Mouse (Mus musculus) MEL (cell line): ENCODE measurements around the gene Phf21a. TPM values are rescaled to one million over a fixed set of nuclear protein-coding genes. Genes with fewer than 3 reads are reported as not detected.

ENCODE experiments used
- DNase-seq: peaks from one replicate; pipeline ENCODE4 v3.0.0; 2011; ENCODE audit warnings: low read depth, low spot score
- H3K27ac ChIP-seq: 2 replicates; pipeline ENCODE4 v1.5.1; 2012; ENCODE audit warnings: low read depth, mild to moderate bottlenecking, control low read depth, low read length, moderate library complexity; ENCODE audit not compliant: control insufficient read depth
- H3K27me3 ChIP-seq, 2 experiments: fragments of 150-350 bp in 1 of 2; sonication (generic) in 1 of 2; 2 replicates each; pipeline ENCODE4 v1.6.1; 2012; ENCODE audit warnings: low read length in 2 of 2, mild to moderate bottlenecking in 2 of 2, improper control_type of control experiment in 1 of 2, moderate library complexity in 1 of 2; ENCODE audit not compliant: insufficient read depth in 2 of 2, control insufficient read depth in 1 of 2
- H3K36me3 ChIP-seq, 2 experiments: 2 replicates each; pipeline ENCODE4 v1.6.1; 2012 to 2014; ENCODE audit warnings: low read length in 2 of 2, improper control_type of control experiment in 1 of 2, inconsistent platforms in 1 of 2, mild to moderate bottlenecking in 1 of 2; ENCODE audit not compliant: insufficient read depth in 2 of 2, control insufficient read depth in 1 of 2
- H3K4me1 ChIP-seq, 2 experiments: fragments of 150-350 bp in 1 of 2; sonication (generic) in 1 of 2; 2 replicates each; pipeline ENCODE4 v1.6.1; 2012; ENCODE audit warnings: low read length in 2 of 2, improper control_type of control experiment in 1 of 2, mild to moderate bottlenecking in 1 of 2; ENCODE audit not compliant: insufficient read depth in 2 of 2, control insufficient read depth in 1 of 2
- H3K4me3 ChIP-seq, 2 experiments: fragments of 150-350 bp in 1 of 2; sonication (generic) in 1 of 2; 2 replicates each; pipeline ENCODE4 v1.5.1; 2012; ENCODE audit warnings: low read depth in 2 of 2, low read length in 2 of 2, mild to moderate bottlenecking in 2 of 2, moderate library complexity in 2 of 2, control low read depth in 1 of 2, improper control_type of control experiment in 1 of 2; ENCODE audit not compliant: control insufficient read depth in 1 of 2, insufficient read depth in 1 of 2
- H3K79me2 ChIP-seq: 2 replicates; pipeline ENCODE4 v1.6.1; 2012; ENCODE audit warnings: mild to moderate bottlenecking, low read length, moderate library complexity; ENCODE audit not compliant: control insufficient read depth, poor library complexity, insufficient read depth
- H3K9ac ChIP-seq: 2 replicates; pipeline ENCODE4 v1.6.1; 2012; ENCODE audit warnings: low read depth, mild to moderate bottlenecking, control low read depth, low read length, moderate library complexity; ENCODE audit not compliant: control insufficient read depth, poor library complexity, severe bottlenecking
- H3K9me3 ChIP-seq: fragments of 150-350 bp; sonication (generic); replicated peaks from 2 replicates; pipeline ENCODE4 v1.6.1; 2012; ENCODE audit warnings: mild to moderate bottlenecking, low read length, improper control_type of control experiment, moderate library complexity; ENCODE audit not compliant: insufficient read depth
- BHLHE40 ChIP-seq: IDR thresholded peaks from 2 replicates; pipeline ENCODE4 v1.6.1; 2012; ENCODE audit warnings: low read depth, mild to moderate bottlenecking, inconsistent platforms, low read length, improper control_type of control experiment, borderline replicate concordance
- CHD2 ChIP-seq: IDR thresholded peaks from 2 replicates; pipeline ENCODE4 v1.6.1; 2011; ENCODE audit warnings: low read length, improper control_type of control experiment
- CTCF ChIP-seq, 3 experiments: IDR thresholded peaks in 2 of 3; conservative IDR thresholded peaks in 1 of 3; 2 replicates each; pipeline ENCODE4 v1.5.1; 2011 to 2012; ENCODE audit warnings: low read length in 3 of 3, low read depth in 2 of 3, mild to moderate bottlenecking in 2 of 3, improper control_type of control experiment in 1 of 3, inconsistent platforms in 1 of 3, mixed read lengths in 1 of 3, moderate library complexity in 1 of 3; ENCODE audit not compliant: control insufficient read depth in 1 of 3, insufficient read depth in 1 of 3, poor library complexity in 1 of 3, severe bottlenecking in 1 of 3
- ELF1 ChIP-seq: IDR thresholded peaks from 2 replicates; pipeline ENCODE4 v1.6.1; 2014; ENCODE audit warnings: low read depth, mild to moderate bottlenecking, inconsistent platforms, low read length, improper control_type of control experiment, moderate library complexity
- EP300 ChIP-seq, 2 experiments: IDR thresholded peaks; 2 replicates each; pipeline ENCODE4 v1.6.1; 2011; ENCODE audit warnings: improper control_type of control experiment in 2 of 2, low read length in 2 of 2, low read depth in 1 of 2, mild to moderate bottlenecking in 1 of 2
- ETS1 ChIP-seq: IDR thresholded peaks from 2 replicates; pipeline ENCODE4 v1.6.1; 2012; ENCODE audit warnings: low read depth, mild to moderate bottlenecking, inconsistent platforms, low read length, improper control_type of control experiment, moderate library complexity
- GABPA ChIP-seq: IDR thresholded peaks from 2 replicates; pipeline ENCODE4 v1.6.1; 2012; ENCODE audit warnings: low read depth, mild to moderate bottlenecking, inconsistent platforms, low read length, improper control_type of control experiment, moderate library complexity
- GATA1 ChIP-seq: IDR thresholded peaks from 2 replicates; pipeline ENCODE4 v1.6.1; 2011; ENCODE audit warnings: low read depth, low read length, improper control_type of control experiment
- HCFC1 ChIP-seq: IDR thresholded peaks from 2 replicates; pipeline ENCODE4 v1.6.1; 2012; ENCODE audit warnings: low read depth, mild to moderate bottlenecking, inconsistent platforms, low read length, improper control_type of control experiment, moderate library complexity
- JUND ChIP-seq: IDR thresholded peaks from 2 replicates; pipeline ENCODE4 v1.6.1; 2011; ENCODE audit warnings: low read depth, mild to moderate bottlenecking, improper control_type of control experiment, low read length
- KAT2A ChIP-seq: conservative IDR thresholded peaks from 2 replicates; pipeline ENCODE4 v1.6.1; 2012; ENCODE audit warnings: low read depth, low read length, improper control_type of control experiment, inconsistent platforms
- MAFK ChIP-seq: IDR thresholded peaks from 2 replicates; pipeline ENCODE4 v1.6.1; 2011; ENCODE audit warnings: low read depth, mild to moderate bottlenecking, low read length, improper control_type of control experiment, borderline replicate concordance
- MAX ChIP-seq: IDR thresholded peaks from 2 replicates; pipeline ENCODE4 v1.6.1; 2011; ENCODE audit warnings: low read length, improper control_type of control experiment
- MXI1 ChIP-seq: IDR thresholded peaks from 2 replicates; pipeline ENCODE4 v1.6.1; 2011; ENCODE audit warnings: mild to moderate bottlenecking, low read depth, low read length, improper control_type of control experiment
- MYB ChIP-seq: IDR thresholded peaks from 2 replicates; pipeline ENCODE4 v1.6.1; 2011; ENCODE audit warnings: mild to moderate bottlenecking, low read depth, low read length, improper control_type of control experiment
- MYC ChIP-seq: IDR thresholded peaks from 2 replicates; pipeline ENCODE4 v1.6.1; 2011; ENCODE audit warnings: low read depth, mild to moderate bottlenecking, low read length, improper control_type of control experiment, moderate library complexity
- NRF1 ChIP-seq: IDR thresholded peaks from 2 replicates; pipeline ENCODE4 v1.6.1; 2014; ENCODE audit warnings: low read depth, mild to moderate bottlenecking, inconsistent platforms, low read length, improper control_type of control experiment, moderate library complexity; ENCODE audit not compliant: poor library complexity, insufficient read depth, severe bottlenecking
- POLR2A ChIP-seq, 2 experiments: IDR thresholded peaks; 2 replicates each; pipeline ENCODE4 v1.6.1; 2011 to 2012; ENCODE audit warnings: low read length in 2 of 2, mild to moderate bottlenecking in 2 of 2, control low read depth in 1 of 2, improper control_type of control experiment in 1 of 2, low read depth in 1 of 2, moderate library complexity in 1 of 2; ENCODE audit not compliant: control insufficient read depth in 1 of 2, insufficient read depth in 1 of 2, poor library complexity in 1 of 2
- POLR2AphosphoS5 ChIP-seq: IDR thresholded peaks from 2 replicates; pipeline ENCODE4 v1.6.1; 2012; ENCODE audit warnings: low read depth, borderline replicate concordance, mild to moderate bottlenecking, inconsistent platforms, low read length, moderate library complexity, mixed read lengths
- RAD21 ChIP-seq: IDR thresholded peaks from 2 replicates; pipeline ENCODE4 v1.6.1; 2011; ENCODE audit warnings: mild to moderate bottlenecking, low read depth, low read length, improper control_type of control experiment
- RCOR1 ChIP-seq: IDR thresholded peaks from 2 replicates; pipeline ENCODE4 v1.6.1; 2012; ENCODE audit warnings: low read depth, mild to moderate bottlenecking, inconsistent platforms, low read length, improper control_type of control experiment
- SIN3A ChIP-seq: IDR thresholded peaks from 2 replicates; pipeline ENCODE4 v1.6.1; 2012; ENCODE audit warnings: low read length, improper control_type of control experiment, inconsistent platforms
- SMC3 ChIP-seq: IDR thresholded peaks from 2 replicates; pipeline ENCODE4 v1.6.1; 2011; ENCODE audit warnings: low read depth, low read length, improper control_type of control experiment
- TCF12 ChIP-seq: IDR thresholded peaks from 2 replicates; pipeline ENCODE4 v1.6.1; 2014; ENCODE audit warnings: low read depth, mild to moderate bottlenecking, inconsistent platforms, low read length, improper control_type of control experiment, moderate library complexity
- USF1 ChIP-seq: IDR thresholded peaks from 2 replicates; pipeline ENCODE4 v1.6.1; 2014; ENCODE audit warnings: low read depth, mild to moderate bottlenecking, inconsistent platforms, low read length, improper control_type of control experiment, moderate library complexity
- USF2 ChIP-seq, 2 experiments: IDR thresholded peaks; 2 replicates each; pipeline ENCODE4 v1.6.1; 2011 to 2012; ENCODE audit warnings: improper control_type of control experiment in 2 of 2, low read length in 2 of 2, borderline replicate concordance in 1 of 2, inconsistent platforms in 1 of 2, low read depth in 1 of 2, mild to moderate bottlenecking in 1 of 2; ENCODE audit not compliant: insufficient read depth in 1 of 2
- ZMIZ1 ChIP-seq: IDR thresholded peaks from 2 replicates; pipeline ENCODE4 v1.6.1; 2012; ENCODE audit warnings: low read depth, mild to moderate bottlenecking, inconsistent platforms, low read length, improper control_type of control experiment, moderate library complexity
- polyA plus RNA-seq, 2 experiments: library from polyadenylated mRNA; stranded (reverse) in 1 of 2; unstranded in 1 of 2; fragments of >175 nt in 1 of 2; fragments of >200 nt in 1 of 2; gene quantifications; 2 replicates each; pipeline versions ENCODE4 v1.2.1 to v1.2.4; 2012; ENCODE audit warnings: low replicate concordance in 2 of 2, low read depth in 1 of 2; ENCODE audit not compliant: insufficient read length in 2 of 2, insufficient read depth in 1 of 2, missing spikeins in 1 of 2
- total RNA-seq: library from RNA; depleted of rRNA; stranded (reverse); fragments of 300-350 nt; gene quantifications from 2 replicates; pipeline ENCODE4 v1.2.3, GENCODE M21; 2012

The Phf21a gene
- total and polyA plus RNA-seq, 3 experiments: 4.7 to 245 (median 15.6) TPM

DNA sequence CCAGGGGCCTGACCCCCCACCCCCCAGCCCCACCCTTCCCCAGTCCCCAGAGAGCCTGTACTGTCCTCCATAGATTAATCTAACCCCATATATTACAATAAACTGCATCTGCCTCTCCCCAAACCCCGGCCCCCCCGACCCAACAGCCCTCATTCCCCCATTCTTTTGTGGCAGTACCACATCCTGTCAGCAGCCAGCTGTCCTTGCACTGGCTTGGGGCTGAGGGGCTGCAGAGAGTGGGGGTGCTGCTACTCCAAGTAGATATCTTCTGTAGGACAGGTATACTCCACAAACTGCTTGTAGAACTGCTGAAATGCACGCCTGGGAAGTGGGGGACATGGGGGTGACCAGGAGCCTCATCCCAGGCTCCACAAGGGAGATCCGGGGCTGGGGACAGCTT, 291.2 kb downstream of the Phf21a start:
- no peak overlapping the region for H3K4me3 ChIP-seq
- H3K27ac ChIP-seq: no peak overlapping the region
- H3K79me2 ChIP-seq: no peaks in the 10 kb centered on the region
- DNase-seq: no peak
- no peak for TF ChIP-seq GABPA
- TF ChIP-seq TCF12: no peak
- no peak for TF ChIP-seq GATA1
- no peak for TF ChIP-seq JUND
- TF ChIP-seq CHD2: no peak
- no peak for TF ChIP-seq MYC
- no peak for TF ChIP-seq SMC3
- TF ChIP-seq POLR2AphosphoS5: no peak
- TF ChIP-seq MAX: no peak
- no peak for TF ChIP-seq EP300 (IDR thresholded peaks at IDR 0.05; ENCODE audit: low read depth in 1 of 2, low read length in 2 of 2)
- TF ChIP-seq MXI1: no peak
- no peak for TF ChIP-seq KAT2A
- no peak for TF ChIP-seq USF1
- TF ChIP-seq BHLHE40: no peak
- TF ChIP-seq POLR2A (IDR thresholded peaks at IDR 0.05; ENCODE audit: control insufficient read depth in 1 of 2, insufficient read depth in 1 of 2, low read depth in 1 of 2, low read length in 2 of 2, poor library complexity in 1 of 2): no peak
- no peak for TF ChIP-seq MAFK
- TF ChIP-seq NRF1: no peak
- no peak for TF ChIP-seq USF2 (IDR thresholded peaks at IDR 0.05; ENCODE audit: borderline replicate concordance in 1 of 2, insufficient read depth in 1 of 2, low read depth in 1 of 2, low read length in 2 of 2)
- H3K4me1 ChIP-seq: peaks cover 0 to 7% of the 10 kb centered on the region in 2 experiments; a peak in 2 of 4 replicates
- H3K9ac ChIP-seq: no peak overlapping the region
- no peaks in the 10 kb centered on the region for H3K9me3 ChIP-seq
- no peaks in the 10 kb centered on the region for H3K27me3 ChIP-seq
- no peaks in the 10 kb centered on the region; a peak in 1 of 4 replicates for H3K36me3 ChIP-seq

DNA sequence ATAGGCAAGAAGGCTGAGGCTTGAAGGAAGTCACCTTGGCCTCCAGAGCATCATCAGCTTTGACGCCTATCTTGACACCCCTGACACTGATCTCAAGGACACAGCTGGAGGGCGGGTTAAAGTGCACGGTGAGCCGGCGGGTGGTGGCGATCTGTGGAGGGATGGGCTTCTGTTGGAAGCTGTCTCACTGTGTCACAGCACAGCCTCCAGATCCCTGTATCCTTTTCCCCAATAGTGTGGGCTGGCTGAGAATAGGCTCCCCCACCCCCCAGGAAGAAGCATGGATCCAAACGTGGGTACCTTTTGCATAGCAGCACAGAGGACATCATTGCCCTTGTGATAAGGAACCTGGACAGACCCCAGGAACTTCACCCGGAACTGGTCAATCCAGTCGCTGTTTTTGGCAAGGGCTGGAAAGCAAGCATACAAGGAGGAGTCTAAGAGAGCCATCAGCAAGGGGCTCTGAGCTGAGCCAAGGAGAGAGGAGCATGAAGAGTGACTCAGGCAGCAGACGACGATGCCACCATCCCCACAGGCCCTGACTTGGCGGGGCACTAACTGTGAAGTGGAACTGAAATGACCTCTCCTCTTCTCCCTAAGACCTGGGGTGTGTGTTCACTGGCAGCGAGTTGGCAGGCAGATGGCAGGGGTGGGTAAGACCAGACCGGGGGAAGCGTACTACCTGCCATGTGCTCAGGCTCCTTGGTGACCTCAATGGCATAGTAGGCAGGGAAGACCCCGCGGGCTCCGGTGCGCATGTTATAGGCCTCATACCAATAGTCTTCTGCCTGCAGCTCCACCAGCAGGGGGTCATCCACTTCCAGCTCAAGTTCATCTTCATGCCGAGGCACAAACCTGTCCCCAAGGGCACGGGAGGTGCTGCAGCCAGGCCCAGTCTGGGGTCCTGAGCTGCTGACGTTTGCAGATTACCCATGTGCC, 292.5 kb downstream of the Phf21a start:
- peaks cover 0 to 9% of the 10 kb centered on the region in 2 experiments; a peak in 3 of 4 replicates for H3K36me3 ChIP-seq

More for the DNA sequence above, 292.5 kb downstream of the Phf21a start:
- Histone ChIP-seq H3K4me3 (no peak overlapping the region), H3K27ac (no peak overlapping the region), H3K27me3 (no peaks in the 10 kb centered on the region), H3K79me2 (no peaks in the 10 kb centered on the region), H3K9ac (no peak overlapping the region), H3K9me3 (no peaks in the 10 kb centered on the region), H3K4me1 (peaks cover 6 to 18% of the 10 kb centered on the region in 2 experiments)
- no peak for TF ChIP-seq JUND
- no peak for TF ChIP-seq ETS1
- no peak for TF ChIP-seq NRF1
- TF ChIP-seq POLR2AphosphoS5: no peak
- no peak for TF ChIP-seq RCOR1
- TF ChIP-seq BHLHE40: no peak
- TF ChIP-seq HCFC1: no peak
- TF ChIP-seq SIN3A: no peak
- no peak for TF ChIP-seq ELF1
- TF ChIP-seq MAFK: no peak
- TF ChIP-seq CTCF (IDR thresholded peaks at IDR 0.05 in 2 of 3, conservative IDR thresholded peaks at IDR 0.05 in 1 of 3; ENCODE audit: control insufficient read depth in 1 of 3, insufficient read depth in 1 of 3, low read depth in 2 of 3, low read length in 3 of 3, poor library complexity in 1 of 3, severe bottlenecking in 1 of 3): no peak
- no peak for TF ChIP-seq SMC3
- TF ChIP-seq POLR2A (IDR thresholded peaks at IDR 0.05; ENCODE audit: control insufficient read depth in 1 of 2, insufficient read depth in 1 of 2, low read depth in 1 of 2, low read length in 2 of 2, poor library complexity in 1 of 2): no peak
- TF ChIP-seq RAD21: no peak
- TF ChIP-seq MYB: no peak
- TF ChIP-seq MYC: no peak
- no peak for TF ChIP-seq MAX
- no peak for TF ChIP-seq ZMIZ1
- DNase-seq: no peak
